Mouse (Mus musculus): ENCODE results near the gene Zan.

GRCm38 (mm10) chr5:137358382-137358781 is 118.5 kb downstream of the Zan start:
- TF ChIP-seq CTCF (IDR thresholded peaks at IDR 0.05; ENCODE audit: insufficient read depth, low read length), result peak; percentile 40
- no peak for TF ChIP-seq POLR2A (IDR thresholded peaks at IDR 0.05; ENCODE audit: borderline replicate concordance, extremely low read depth, low read depth, low read length)

All from lung, adult 2 months (tissue).